Mouse (Mus musculus) right cerebral cortex, postnatal 10 days (tissue): ENCODE results near the gene Syngap1.

Experiments used
- DNase-seq, 2 experiments: peaks; one replicate each; pipeline ENCODE4 v3.0.0; 2021; ENCODE audit warnings: low spot score in 2 of 2

Gene Syngap1

DNA sequence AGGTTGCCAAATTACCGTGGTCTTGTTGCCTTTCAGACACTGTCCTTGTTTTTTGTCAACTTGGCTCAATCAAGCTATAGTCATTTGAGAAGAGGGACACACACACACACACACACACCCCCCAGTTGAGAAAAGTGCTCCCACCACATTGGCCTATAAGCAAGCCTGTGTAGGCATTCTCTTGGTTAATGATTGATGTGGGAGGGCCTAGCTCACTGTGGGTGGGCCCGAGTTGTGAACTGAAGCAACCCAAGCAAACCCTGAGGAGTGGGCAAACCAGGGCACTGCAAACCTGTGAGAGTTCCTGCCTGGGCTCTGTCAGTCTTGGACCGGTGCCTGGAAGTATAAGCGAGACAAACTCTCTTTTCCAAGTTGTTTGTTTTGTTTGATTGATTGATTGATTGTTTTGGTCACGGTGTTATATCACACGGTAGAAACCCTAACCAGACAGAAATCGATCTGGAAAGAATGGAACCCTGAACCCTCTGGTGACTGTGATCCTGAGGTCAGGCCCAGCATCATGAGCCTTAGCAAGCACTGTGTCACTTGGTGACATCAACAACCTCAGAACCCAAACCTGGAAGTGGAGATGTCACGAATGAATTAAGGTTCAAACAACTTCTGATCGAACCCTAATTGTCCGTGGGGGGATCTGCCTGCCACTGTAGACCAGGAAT, 44.6 kb downstream of the Syngap1 start:
- DNase-seq = peak in 1 of 2 experiments; percentile 25

DNA sequence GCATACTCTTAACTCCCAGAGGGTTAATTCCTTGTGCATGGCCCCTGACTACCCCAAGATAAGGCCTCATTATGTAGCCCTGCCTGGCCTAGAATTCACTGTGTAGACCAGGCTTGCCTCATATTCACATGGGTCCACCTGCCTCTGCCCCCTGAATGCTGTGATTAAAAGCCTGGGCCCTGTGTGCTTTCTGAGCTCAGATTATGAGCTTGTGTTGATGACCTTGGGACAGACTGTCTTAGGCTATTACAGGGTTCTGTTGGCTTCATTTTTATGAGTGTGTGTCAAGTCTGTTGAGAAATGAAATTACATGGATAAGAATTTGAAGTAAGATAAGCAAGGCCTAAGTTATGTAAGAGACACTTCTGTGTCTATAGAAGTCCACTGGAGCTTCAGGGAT, 49.5 kb downstream of the Syngap1 start:
- DNase-seq = no peak

DNA sequence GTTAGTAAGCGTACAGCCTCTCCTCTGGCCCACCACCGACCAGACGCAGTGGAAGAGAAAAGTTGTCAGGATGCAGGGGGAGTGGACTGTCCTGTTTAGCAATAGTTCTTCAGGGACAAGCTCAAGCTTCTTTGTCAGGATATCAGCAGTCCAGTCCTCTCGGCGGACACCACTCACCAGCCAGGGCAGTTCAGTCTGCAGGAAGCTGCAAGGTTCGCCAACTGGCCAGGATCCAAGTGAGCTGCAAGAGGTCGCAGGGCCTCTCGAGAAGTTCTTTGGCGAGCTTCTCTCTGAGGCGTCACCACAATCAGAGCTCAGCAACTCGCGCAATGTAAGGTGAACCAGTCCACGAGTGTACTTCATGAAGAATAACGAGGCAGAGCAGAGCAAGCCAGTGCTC, 53.4 kb downstream of the Syngap1 start:
- DNase-seq = peak in 1 of 2 experiments; percentile 66

GRCm38 (mm10) chr17:26995006-26995405, 54.0 kb downstream of the Syngap1 start:
- no peak for DNase-seq

GRCm38 (mm10) chr17:26995562-26995961, 54.5 kb downstream of the Syngap1 start:
- DNase-seq = no peak

DNA sequence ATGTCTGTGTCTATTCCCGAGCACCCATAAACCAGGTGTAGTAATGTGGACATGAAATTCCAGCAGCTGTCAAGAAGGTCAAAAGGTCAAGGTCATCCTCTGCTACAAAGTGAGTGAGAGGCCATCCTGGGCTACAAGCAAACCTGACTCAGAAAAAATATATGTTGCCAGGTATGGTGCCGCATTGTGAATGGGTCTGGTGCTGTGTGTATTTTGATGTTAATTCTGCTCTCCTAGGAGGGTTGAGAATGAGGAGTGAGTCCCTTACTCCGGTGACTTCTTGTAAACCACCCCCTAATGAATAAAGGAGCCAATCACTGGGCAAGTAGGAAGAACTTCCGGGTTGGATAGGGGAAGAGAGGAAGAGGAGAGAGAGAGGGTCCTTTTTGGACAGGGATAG, 56.6 kb downstream of the Syngap1 start:
- DNase-seq = no peak

DNA sequence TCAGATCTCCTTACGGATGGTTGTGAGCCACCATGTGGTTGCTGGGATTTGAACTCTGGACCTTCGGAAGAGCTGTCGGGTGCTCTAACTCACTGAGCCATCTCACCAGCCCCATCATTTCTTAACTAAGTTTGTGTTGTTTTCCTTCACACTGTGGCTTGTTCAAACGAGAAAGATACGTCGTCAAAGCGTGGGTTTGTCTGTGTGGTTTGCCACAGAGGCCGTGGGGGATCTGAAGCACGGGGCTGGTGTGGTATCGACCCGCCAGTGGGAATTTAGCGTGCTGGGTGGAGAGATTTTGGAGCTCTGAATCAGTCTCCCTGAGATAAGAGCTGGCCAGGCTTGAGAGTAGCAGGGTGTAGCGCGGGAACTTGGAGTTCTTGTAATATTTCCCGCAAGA, 57.2 kb downstream of the Syngap1 start:
- no peak for DNase-seq

GRCm38 (mm10) chr17:26999996-27000395, 58.9 kb downstream of the Syngap1 start:
- peak; percentile 68 to 73 for DNase-seq

DNA sequence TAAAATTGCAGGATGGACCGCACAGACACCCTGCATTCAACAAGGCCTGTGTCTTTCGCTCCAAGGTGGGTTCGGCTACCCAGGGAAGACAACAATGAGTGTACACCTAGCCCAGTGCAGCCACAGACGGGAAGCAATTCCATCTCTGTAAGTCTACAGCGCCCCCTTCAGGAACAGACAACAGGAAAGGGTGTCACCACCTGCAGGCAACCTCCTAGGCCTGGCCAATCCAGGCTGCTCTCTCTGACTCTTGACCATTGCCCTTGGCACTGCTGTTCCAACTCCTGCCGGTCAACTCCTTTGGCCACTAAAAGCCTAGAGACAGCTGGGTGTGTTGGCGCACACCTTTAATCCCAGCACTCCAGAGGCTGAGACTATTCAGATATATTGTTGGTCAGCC, 60.1 kb downstream of the Syngap1 start:
- DNase-seq = no peak

- no peak for DNase-seq
These were observed 60.8 kb downstream of the Syngap1 start for GRCm38 (mm10) chr17:27001889-27002288.

GRCm38 (mm10) chr17:27004431-27004830, 63.4 kb downstream of the Syngap1 start:
- DNase-seq = peak; percentile 40 to 63

DNA sequence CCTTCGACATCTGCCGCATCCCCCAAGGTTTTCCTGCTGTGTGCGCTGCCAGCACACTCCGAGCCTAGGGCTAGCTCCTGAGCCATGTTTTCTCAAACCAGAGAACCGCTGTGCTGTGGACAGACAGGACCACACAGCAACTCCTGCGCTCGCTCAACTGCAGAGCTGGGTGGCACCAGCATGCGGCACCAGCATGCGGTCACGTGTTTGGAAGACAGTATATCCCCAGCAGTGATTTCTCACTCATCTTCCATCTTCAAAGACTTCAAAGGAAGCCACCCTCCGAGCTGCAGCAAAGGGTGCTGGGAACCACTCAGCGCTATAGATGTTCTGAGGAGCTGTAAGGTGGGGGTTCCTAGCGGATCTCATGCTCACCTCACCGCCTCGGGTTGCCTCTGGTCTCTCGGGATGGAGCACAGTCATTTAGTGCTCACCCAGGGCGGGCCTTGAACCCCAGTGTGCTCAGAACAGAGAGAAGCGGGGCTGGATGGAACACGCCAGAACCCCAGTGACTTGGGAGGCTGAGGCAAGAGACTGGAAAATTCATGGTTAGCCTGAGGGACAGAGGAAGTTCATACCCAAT, 63.9 kb downstream of the Syngap1 start:
- peak in 1 of 2 experiments; percentile 25 for DNase-seq

DNA sequence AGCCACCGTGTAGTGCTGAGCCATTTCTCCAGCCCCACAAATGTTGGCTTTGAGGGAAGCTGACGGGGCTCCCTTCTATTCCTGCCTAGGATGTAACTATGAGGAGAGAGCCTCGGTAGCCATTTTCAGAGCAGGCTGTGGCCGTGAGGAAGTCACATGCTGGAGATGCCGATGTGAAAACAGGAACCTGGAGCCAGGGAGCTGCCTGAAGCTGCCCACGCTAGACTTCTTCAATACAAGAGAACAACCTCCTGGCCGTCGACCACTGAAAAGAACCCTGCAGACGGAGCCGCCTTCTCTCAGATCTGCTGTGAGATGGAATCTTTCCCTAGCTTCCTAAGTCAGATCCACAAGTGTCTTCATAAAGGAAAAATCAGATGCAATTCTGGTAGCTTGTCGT, 64.6 kb downstream of the Syngap1 start:
- peak in 1 of 2 experiments; percentile 56 for DNase-seq

- DNase-seq = no peak
These were observed 67.2 kb downstream of the Syngap1 start for GRCm38 (mm10) chr17:27008277-27008676.

DNA sequence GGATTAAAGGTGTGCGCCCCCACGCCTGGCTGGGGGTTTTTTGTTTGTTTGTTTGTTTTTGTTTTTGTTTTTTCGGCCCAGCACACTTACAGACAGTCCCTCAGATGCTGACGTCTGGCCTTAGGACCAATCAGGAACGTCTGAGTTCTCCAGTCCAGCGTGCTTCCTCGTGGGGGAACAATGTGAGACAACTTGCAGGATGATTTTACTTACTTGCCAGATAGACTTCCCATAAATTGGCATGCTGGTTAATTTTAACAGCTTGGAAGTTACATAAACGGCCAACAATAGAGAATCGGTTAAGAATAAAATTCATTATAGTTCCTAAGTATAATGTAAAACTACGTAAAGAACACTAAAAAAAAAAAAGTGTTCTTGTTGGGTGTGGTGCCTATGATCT, 70.1 kb downstream of the Syngap1 start:
- DNase-seq = peak in 1 of 2 experiments; percentile 65

- peak in 1 of 2 experiments; percentile 58 for DNase-seq
These were observed 71.1 kb downstream of the Syngap1 start for GRCm38 (mm10) chr17:27011998-27012672.

DNA sequence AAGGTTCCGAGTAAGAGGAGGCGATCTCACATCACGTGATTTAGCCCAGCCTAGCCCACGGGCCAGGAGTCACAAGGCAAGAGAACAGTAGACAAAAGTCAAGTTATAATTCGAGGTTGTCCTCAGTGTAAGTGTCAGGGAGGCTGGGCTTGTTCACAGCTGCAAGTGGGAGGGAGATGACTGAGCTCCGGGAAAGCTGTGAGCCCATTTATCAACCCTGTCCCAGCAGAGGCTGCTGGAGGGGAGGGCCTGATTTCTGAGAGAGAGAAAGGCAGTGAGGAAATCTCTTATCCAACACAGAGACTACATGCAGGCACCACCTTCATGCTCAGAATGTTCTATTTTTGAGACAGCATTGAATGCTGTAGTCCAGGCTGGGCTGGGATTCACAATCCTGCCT, 71.9 kb downstream of the Syngap1 start:
- no peak for DNase-seq

DNA sequence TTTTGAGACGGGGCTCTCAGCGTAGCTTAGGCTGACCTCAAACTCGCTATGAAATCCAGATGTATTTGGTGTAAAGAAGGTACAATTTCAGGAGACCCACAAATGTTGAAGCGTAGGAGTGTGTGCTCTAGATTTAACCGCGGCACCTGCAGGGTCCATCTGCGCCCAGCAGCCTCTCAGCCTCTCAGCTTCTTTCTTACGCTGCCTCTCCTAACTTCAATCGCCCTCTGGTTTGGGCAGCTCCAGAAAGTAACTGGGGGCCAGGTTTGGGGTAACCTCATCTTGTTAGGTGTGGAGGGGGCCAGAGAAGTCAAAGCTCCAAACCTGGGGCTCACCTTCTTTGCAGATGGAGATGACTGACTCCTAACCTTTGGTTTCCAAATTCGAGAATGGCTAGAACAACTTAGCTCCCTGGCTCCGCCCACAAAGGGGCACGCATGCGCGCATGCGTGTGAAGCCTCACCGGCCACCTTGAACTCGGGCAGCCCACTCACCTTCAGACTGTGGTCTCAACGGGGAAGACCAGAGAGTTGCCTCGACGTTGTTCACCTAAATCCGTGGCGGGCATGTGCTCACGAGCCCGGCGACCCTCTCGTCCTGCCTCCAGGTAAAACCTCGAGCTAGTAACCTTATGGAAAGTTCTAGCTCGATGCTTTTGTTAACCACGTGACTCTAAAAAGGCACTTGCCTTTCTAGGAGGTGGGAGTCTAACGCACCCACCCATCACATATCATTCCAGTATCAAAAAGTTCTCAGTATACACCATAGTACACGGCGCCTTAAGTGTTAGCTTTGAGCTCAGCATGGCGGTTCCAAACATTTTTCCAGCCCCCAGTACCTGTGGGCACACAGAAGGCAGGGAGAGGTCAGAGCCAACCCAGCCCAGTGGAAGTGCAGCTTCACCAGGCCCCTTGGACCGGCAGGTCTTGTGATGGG, 76.8 kb downstream of the Syngap1 start:
- peak; percentile 88 to 90 for DNase-seq

GRCm38 (mm10) chr17:27018555-27019196, 77.6 kb downstream of the Syngap1 start:
- peak; percentile 73 to 83 for DNase-seq

- no peak for DNase-seq
These were observed 80.0 kb downstream of the Syngap1 start for GRCm38 (mm10) chr17:27021076-27021475.

GRCm38 (mm10) chr17:27021736-27022135, 80.7 kb downstream of the Syngap1 start:
- no peak for DNase-seq
